Mouse (Mus musculus): ENCODE results near the gene Fancd2.
A peak's percentile ranks its signal among the peaks of the same experiment; 100 is the strongest.

The Fancd2 gene

DNA sequence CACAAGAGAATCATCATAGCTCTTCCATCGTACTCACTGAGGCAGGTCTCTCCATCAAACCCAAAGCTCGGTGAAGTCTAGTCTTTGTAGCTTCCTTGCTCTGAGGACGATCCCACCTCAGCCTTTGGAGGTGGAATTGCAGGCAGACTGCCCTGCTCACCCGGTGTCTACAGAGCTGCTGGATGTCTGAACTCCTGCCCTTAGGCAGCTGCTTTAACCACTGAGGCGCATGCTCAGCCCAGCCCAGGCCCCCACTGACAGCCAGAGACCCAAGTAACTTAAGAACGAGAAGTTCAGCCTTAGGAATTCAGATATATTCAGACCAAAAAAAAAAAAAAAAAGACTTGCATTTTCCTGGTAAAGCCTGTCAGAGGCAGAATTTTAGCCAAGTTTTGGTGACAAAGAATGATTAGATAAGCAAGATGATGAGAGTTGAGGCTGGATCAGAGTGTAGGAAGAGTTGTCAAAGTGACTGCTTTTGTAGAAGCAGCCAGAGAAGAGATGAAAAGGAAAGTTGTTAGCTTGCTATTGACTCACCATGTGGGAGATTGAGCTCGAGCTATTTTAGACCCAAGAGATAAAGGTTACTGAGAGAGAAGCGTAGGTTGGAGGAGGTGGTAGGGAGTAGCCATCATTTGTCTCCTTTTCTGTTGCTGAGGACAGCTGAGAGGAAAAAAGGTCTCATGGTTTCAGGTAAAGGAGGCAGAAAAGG, 80.9 kb downstream of the Fancd2 start:
- DNase-seq (ENCODE audit: low spot score in 2 of 2) = peak in 1 of 2 experiments; percentile 49

DNA sequence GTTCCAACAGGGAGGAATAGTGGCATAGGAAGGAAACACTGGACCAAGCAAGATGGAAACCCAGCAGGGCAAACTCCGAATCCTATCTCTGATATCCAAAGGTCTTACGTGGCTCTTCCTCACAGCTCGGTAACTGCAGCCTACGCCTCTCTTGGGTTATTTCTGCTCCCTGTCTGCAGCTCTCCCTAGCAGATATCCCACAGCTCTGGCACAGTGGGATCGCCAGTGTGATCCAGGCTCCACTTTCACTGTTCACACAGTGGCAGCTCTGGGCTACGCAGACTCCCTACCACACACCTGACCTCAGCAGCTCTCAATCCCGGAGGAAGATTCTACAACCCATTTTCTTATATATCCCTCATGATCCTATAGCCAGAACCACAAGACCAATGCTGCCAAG, 82.7 kb downstream of the Fancd2 start:
- no peak for DNase-seq (ENCODE audit: low spot score in 2 of 2)

DNA sequence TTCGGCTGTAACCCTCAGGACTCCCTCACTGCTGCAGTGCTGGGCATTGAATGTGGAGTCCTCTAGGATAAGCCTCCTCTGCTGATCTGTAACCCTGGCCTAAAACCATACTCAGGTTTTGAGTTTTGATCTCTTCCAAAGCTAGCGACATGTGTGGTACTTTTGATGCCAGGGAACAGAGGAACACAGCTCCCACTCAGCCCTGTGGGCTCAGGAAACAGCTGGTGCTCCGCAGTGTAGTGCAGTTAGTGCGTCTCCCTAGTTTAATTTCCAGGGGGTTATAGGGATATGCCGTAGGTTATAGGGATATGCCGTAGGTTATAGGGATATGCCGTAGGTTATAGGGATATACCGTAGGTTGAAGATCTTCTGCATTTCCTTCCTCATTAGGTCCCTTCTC, 83.5 kb downstream of the Fancd2 start:
- DNase-seq (ENCODE audit: low spot score in 2 of 2) = no peak

DNA sequence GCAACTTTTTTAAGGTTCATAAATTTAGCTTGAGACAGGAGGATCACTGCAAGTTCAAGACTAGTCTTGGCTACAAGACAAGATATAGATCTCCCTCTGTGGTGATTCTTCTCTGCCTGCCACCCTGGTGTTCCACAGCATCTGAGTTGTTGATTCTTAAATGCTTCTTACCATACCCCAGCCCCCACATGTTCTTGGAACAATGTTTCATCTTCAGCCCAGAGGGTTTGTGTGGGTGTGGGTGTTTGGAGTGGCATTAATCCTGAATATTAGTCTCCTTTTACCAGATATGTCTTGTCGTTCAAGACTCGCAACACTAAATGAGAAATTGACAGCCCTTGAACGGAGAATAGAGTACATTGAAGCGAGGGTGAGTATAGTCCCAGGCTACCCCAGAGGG, 84.0 kb downstream of the Fancd2 start:
- no peak for DNase-seq (ENCODE audit: low spot score in 2 of 2)

DNA sequence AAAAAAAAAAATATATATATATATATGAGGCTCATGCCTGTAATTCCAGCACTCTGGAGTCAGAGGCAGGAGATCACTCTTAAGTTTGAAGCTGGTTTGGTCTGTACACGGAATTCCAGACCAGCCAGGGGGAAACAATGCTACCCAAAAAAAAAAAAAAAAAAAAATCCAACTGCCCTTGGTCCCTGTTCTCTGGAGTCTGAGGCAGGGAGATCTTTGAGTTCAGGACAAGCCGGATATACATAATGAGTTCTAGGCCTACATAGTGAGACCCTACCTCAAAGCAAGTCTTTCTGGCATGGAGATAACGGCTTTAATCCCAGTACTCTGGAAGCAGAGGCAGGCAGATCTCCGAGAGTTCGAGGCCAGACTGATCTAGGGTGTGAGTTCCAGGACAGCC, 91.9 kb downstream of the Fancd2 start:
- DNase-seq (ENCODE audit: low spot score in 2 of 2) = no peak

DNA sequence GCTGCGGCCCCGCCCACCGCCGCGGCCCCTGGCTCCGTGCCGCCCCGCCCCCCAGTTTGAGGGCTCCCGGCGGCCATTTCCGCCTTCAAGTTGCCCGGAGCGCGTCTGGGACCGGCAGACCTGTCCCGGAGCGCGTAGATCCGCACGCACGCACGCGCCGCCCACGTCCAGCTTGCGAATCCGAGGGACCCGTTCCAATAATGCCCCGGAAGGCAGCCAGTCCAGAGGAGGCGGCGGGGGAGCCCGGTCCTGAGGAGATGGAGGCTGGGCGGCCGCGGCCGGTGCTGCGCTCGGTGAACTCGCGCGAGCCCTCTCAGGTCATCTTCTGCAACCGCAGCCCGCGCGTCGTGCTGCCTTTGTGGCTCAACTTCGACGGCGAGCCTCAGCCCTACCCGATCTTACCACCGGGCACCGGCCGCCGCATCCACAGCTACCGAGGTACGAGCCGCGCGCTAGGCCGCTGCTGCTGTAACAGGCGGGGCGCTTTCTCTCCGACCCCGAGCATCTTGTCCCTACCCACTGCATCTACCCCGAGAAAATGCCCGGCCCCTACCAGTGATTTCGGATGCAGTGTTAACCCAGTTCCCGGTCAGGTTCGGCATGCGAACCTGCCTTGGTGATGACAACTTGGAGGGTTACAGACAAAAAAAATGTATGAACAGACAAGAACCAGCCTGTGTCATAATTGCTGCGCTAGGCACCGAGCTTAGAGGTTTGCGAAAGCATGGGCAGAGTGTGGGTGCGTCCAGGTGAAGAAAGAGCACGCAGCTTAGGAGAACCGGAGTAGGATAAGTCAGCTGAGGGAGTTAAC, 92.7 kb downstream of the Fancd2 start, which contains the start of gene Vhl:
Vhl (plus strand) TSS at position 19 of the 811 bp plus-strand sequence.
- DNase-seq (ENCODE audit: low spot score in 2 of 2) = peak; percentile 84 to 87

DNA sequence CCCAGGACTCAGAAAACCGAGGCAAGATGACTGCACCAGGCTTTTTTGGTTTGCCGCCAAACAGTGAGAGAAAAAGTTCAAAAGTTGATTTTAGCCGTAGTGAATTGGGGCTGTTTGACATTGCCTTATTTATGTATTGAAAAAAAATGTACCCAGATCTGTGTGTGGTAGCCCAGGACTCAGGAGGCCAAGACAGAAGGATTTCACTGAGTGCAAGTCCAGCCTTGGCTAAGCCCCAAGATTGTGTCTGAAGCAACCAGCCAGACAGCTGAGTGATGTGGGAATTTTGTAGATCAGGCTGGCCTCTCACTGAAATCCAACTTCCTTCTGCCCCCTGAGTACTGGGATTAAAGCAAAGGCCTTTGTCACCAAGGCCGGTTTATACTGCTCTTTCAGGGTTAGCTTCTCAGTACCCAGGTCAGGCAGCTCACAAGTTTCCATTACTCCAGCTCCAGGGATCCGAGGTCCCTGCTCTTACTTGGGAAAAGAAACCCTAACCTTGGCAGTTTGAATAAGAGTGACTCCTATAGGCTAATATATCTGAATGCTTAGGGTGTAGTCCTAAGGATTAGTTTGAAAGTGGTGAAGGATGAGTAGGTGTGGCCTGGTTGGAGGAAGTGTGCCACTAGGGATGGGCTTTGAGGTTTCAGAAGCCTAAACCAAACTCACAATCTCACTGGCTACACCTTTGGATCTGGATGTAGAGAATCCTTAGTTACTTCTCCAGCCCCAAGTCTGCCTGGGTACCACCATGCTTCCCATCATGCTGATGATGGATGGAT, 93.7 kb downstream of the Fancd2 start:
- DNase-seq (ENCODE audit: low spot score in 2 of 2) = no peak

DNA sequence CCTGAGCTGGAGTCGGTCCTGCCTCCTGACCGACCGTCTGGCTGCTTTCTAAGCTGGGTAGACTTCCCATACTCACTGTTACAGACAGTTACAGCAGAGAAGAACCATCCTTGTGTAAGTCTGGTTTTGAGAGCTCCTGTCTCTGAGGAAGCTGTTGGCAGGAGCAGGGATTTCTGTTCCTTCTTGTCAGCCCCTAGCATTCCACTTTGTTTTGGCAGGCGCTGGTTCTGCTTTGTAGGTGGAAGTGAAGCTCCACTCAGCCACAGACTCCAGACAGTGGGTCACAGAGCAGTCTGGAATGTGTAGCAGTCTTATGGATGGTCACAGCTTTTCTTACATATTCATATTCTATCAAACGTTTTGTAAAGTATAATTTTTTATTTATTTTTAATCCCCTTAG, 98.8 kb downstream of the Fancd2 start:
- no peak for DNase-seq (ENCODE audit: low spot score in 2 of 2)

DNA sequence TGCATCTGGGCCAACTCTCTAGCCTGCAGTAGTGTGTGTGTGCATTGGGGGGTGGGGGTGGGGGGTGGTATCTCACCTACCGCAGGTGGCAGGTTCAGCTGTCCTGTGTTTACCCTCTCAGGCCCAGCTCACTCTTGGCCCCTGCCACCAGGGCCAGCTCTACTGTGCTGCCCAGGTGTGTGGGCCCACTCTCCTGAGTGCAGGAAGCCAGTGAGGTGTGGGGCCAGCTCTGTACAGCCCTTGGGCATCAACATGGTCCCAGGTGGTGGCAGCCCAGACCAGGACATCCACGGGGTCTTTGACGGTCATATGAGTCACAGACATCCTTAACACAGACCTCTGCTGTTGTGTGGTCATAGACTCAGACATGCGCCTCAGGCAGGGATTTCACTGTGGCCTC, 101.4 kb downstream of the Fancd2 start:
- no peak for DNase-seq (ENCODE audit: low spot score in 2 of 2)

DNA sequence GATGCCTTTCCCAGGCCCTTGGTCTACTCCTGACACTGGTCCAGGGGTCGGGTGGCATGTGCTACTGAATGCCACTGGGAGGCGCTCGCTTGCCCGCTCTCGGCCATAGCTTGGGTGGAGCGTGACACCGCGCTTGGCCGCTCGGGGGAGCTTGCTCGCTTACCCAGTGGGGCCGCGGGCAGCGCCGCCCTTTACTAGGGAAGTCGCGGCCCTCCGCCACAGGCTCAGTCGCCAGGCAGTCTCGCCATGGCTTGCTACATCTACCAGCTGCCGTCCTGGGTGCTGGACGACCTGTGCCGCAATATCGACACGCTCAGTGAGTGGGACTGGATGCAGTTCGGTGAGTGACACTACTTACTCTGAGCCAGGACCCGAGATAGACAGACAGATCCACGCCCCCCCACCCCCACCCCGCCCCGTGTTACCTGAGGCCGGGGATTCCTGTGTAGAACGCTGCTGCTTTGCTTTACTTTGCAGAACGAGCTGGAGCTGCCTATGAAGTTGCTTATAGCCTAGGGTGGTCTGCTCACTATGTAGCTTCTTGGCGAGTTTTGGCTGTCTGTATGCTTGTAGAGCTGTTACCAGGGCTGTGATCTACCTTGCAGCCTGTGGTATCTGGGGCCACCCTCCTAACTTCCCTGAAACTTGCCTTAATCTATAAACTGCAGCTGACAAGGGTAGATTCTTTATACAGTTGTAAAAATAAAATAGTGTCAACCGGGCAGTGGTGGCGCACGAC, 107.0 kb downstream of the Fancd2 start, which contains the start of gene Irak2:
Irak2 (plus strand) TSS at position 166 of the 739 bp plus-strand sequence.
- DNase-seq (ENCODE audit: low spot score in 2 of 2) = peak; percentile 94 to 95

DNA sequence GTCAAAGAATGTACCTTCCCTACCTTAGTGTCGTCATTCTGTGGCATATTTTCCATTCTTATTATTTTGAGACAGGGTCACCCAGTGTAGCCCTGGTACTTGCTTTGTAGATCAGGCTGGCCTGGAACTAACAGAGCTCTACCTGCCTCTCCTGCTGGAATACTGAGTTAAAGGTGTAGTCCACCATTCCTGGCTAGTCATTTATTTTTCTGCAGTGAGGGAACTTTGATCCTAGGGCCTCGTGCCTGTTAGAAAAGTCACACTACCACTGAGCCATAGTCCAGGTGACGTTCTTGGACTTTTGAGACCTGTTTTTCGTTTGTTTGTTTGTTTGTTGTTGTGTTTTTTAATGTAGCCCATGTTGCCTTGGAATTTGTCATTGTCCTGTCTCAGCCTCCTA, 107.7 kb downstream of the Fancd2 start:
- DNase-seq (ENCODE audit: low spot score in 2 of 2) = no peak

DNA sequence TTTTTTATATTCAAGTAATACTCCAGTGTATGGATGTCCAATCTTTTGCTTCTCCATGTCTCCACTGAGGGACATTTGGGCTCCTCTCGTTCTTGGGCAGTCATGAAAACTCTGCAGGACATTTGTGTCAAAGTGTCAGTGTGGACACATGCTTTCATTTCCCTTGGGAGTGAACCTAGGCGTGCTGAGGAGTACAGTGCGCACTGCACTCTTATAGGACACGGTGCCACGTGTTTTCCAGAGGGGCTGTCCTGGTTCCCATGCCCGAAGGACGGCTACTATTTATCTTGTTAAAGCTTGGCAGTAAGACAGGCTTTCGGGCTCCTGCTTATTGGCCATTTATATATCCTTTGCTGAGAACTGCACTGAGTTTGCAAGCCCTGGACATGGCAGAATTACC, 111.1 kb downstream of the Fancd2 start:
- DNase-seq (ENCODE audit: low spot score in 2 of 2) = no peak

DNA sequence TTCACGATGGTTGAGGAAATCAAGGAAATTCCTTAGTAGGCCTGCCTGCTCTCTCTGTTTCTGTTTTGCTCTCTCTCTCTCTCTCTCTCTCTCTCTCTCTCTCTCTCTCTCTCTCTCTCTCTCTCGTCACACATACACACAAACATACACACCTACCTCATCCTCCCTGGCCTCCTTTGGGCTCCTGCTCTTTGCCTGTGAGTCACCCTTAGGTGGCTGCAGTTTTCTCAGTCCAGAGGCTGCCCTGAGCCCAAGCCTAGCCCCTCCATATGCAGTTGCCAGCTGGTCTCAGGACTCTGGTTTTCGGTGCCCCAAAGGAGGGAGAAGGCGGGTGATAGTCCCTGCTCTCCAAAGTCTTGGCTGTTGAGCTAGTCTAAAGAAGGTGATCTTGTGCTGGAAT, 111.5 kb downstream of the Fancd2 start:
- DNase-seq (ENCODE audit: low spot score in 2 of 2) = no peak

DNA sequence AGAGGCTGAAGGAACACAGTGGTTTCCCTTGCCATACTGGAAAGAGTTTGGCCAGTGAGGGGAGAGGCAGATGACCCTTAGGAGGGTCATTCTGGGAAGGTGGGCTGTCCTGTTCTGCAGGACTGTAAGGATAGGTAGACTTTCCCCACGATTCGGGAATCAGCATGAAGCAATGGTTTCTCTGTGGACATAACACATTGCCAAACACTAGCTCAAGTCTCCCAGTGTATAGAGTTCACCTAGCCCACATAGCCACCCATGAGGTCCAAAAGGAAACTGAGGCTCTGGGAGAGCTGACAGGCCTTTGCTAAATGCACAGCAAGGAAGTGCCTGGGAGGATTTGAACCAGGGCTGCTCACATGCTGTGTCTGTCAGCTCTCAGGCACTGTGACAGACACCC, 112.5 kb downstream of the Fancd2 start:
- no peak for DNase-seq (ENCODE audit: low spot score in 2 of 2)

DNA sequence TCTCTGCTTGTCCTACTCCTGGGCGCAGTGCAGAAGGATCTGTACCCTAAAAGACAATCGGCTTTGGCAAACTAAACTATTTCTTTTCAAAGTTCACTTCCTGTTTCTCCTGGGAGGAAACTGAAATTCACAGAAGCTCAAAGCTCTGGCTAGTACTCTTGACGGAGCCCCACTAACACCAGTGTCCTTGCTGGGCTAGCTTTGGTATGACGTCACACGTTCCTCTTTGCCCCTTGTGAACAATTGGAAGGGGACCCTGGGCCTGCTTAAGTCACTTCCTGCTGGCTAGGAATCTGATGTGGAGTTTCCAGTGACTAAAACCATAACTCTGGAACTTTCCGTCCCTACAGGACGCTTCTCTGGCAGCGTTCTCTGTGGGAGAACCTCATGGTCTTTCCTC, 113.3 kb downstream of the Fancd2 start:
- DNase-seq (ENCODE audit: low spot score in 2 of 2) = no peak
